Mouse (Mus musculus) heart, embryonic 12.5 days (tissue): ENCODE results near the gene Arhgap30. TPM values are rescaled to one million over a fixed set of nuclear protein-coding genes. Genes with fewer than 3 reads are reported as not detected.
A peak's percentile ranks its signal among the peaks of the same experiment; 100 is the strongest.

Experiments used
- ATAC-seq: fragments of 200-750 bp; cut with Nextera tagmentation; 2 replicates; pipeline ENCODE4 v1.8.0; 2017; ENCODE audit warnings: moderate TSS enrichment, moderate library complexity; ENCODE audit not compliant: insufficient number of reproducible peaks, low FRiP score
- H3K27ac ChIP-seq: fragments of 300-500 bp; sonication (generic); 2 replicates; pipeline ENCODE4 v1.5.1; 2016; ENCODE audit warnings: mild to moderate bottlenecking, moderate library complexity; ENCODE audit not compliant: poor library complexity, severe bottlenecking
- H3K27me3 ChIP-seq: fragments of 300-500 bp; sonication (generic); replicated peaks from 2 replicates; pipeline ENCODE4 v1.6.1; 2016; ENCODE audit warnings: mild to moderate bottlenecking, moderate library complexity
- H3K36me3 ChIP-seq: fragments of 300-500 bp; sonication (generic); 2 replicates; pipeline ENCODE4 v1.6.1; 2016; ENCODE audit warnings: mild to moderate bottlenecking, moderate library complexity
- H3K4me1 ChIP-seq: fragments of 300-500 bp; sonication (generic); replicated peaks from 2 replicates; pipeline ENCODE4 v1.6.1; 2016; ENCODE audit warnings: mild to moderate bottlenecking
- H3K4me2 ChIP-seq: fragments of 300-500 bp; sonication (generic); 2 replicates; pipeline ENCODE4 v1.6.1; 2016; ENCODE audit warnings: mild to moderate bottlenecking, moderate library complexity
- H3K4me3 ChIP-seq: fragments of 300-500 bp; sonication (generic); 2 replicates; pipeline ENCODE4 v1.5.1; 2016; ENCODE audit warnings: mild to moderate bottlenecking
- H3K9ac ChIP-seq: fragments of 300-500 bp; sonication (generic); 2 replicates; pipeline ENCODE4 v1.6.1; 2016; ENCODE audit warnings: mild to moderate bottlenecking, moderate library complexity
- H3K9me3 ChIP-seq: fragments of 300-500 bp; sonication (generic); replicated peaks from 2 replicates; pipeline ENCODE4 v1.6.1; 2016; ENCODE audit warnings: mild to moderate bottlenecking, moderate library complexity
- WGBS: fragments of 180-500 bp; shearing (Covaris S2); methylation state at CpG from one replicate; pipeline ENCODE4 v1.1.7; 2016; 5-methylcytosine and 5-hydroxymethylcytosine counted together
- polyA plus RNA-seq: library from polyadenylated mRNA; unstranded; fragments of >200 nt; fragmentation: Nextera tagmentation; extraction: Ambion mirVana; gene quantifications from 2 replicates; pipeline ENCODE4 v1.2.1, GENCODE M21; 2016

The Arhgap30 gene
- polyA plus RNA-seq, 1 experiment from 2014 or later, result 0.68 TPM

- Histone ChIP-seq H3K4me3 (peak overlapping the region; percentile 83), H3K4me1 (peaks cover 17% of the 10 kb centered on the region), H3K9me3 (no peaks in the 10 kb centered on the region), H3K9ac (peak overlapping the region; percentile 95), H3K27ac (peak overlapping the region; percentile 85), H3K4me2 (peak overlapping the region; percentile 77), H3K27me3 (peaks cover 18% of the 10 kb centered on the region; the same call in 1 of the 2 replicates), H3K36me3 (peaks cover 16% of the 10 kb centered on the region)
- 0% methylated on average over 38 of the region's 39 CpGs for WGBS
- ATAC-seq, result peak; percentile 67
These were observed 22.8 kb downstream of the Arhgap30 start for GRCm38 (mm10) chr1:171411492-171411941.

DNA sequence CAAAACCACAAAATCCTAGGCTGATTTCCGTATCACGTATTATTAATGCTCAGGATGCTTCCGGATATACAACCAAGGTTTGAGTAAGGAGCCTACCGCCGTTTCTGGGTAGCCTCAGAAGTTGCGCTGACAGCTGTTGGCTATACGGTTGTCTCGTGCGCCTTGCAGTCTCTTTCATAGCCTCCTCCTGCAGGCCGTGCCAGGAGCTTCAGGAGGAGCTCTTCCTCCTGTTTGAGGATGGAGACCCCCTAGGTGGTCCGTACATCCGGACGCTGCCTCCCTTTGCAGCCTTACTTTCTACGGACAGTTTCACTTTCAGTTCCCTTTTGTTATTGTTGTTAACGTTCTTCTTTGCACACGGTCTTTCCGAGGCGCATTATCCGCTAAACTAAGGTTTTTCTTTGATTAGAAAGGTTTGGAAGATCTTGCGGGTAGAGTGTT lies 23.3 kb downstream of the Arhgap30 start:
- peak overlapping the region; percentile 95 for H3K9ac ChIP-seq
- H3K4me2 ChIP-seq, result peak overlapping the region; percentile 77
- H3K27me3 ChIP-seq, result peaks cover 18% of the 10 kb centered on the region; the same call in 1 of the 2 replicates
- peak overlapping the region; percentile 83 for H3K4me3 ChIP-seq
- peak; percentile 24; the same call in 1 of the 2 replicates for ATAC-seq
- H3K4me1 ChIP-seq, result peaks cover 17% of the 10 kb centered on the region
- no peaks in the 10 kb centered on the region for H3K9me3 ChIP-seq
- peaks cover 21% of the 10 kb centered on the region for H3K36me3 ChIP-seq
- 2% methylated on average over 20 of the region's 20 CpGs for WGBS
- peak overlapping the region; percentile 85 for H3K27ac ChIP-seq

DNA sequence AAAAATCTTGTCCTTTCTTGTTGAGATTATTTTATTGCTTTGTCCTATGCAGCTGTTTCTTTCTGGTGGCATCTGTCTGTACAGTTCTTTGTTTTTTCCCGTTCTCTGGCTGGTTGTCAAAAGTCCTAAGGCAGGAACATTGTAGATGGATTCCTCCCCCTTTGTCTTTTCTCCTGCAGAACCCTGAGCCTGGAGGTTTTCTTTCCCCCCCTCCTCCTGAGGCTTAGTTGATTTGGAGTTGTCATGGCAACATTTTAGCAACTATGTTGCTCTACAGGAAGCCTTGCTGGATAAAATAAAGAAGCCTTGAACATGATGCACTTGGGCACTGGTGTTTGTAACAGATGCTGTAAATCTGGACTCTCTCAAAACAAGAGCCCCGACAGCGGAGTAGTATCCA lies 23.7 kb downstream of the Arhgap30 start:
- Histone ChIP-seq H3K27ac (peak overlapping the region; percentile 85), H3K27me3 (peaks cover 16% of the 10 kb centered on the region; the same call in 1 of the 2 replicates), H3K9ac (peak overlapping the region; percentile 95), H3K4me1 (peaks cover 17% of the 10 kb centered on the region), H3K9me3 (no peaks in the 10 kb centered on the region), H3K4me2 (peak overlapping the region; percentile 77), H3K4me3 (peak overlapping the region; percentile 83), H3K36me3 (peaks cover 26% of the 10 kb centered on the region)
- 58% methylated on average over 3 of the region's 3 CpGs for WGBS
- ATAC-seq, result no peak

- WGBS, result 72% methylated on average over 8 of the region's 8 CpGs
- Histone ChIP-seq H3K4me1 (peaks cover 17% of the 10 kb centered on the region), H3K27me3 (peaks cover 6% of the 10 kb centered on the region; the same call in 1 of the 2 replicates), H3K9me3 (no peaks in the 10 kb centered on the region), H3K4me2 (no peak overlapping the region), H3K36me3 (peaks cover 36% of the 10 kb centered on the region), H3K9ac (no peak overlapping the region), H3K27ac (no peak overlapping the region), H3K4me3 (no peak overlapping the region)
- ATAC-seq, result no peak
These were observed 24.9 kb downstream of the Arhgap30 start for GRCm38 (mm10) chr1:171413608-171414007.

- H3K9me3 ChIP-seq, result no peaks in the 10 kb centered on the region
- H3K27me3 ChIP-seq, result no peaks in the 10 kb centered on the region
- H3K4me1 ChIP-seq, result peaks cover 16% of the 10 kb centered on the region
- H3K9ac ChIP-seq, result no peak within 1 kb of the TSS
- no peak within 1 kb of the TSS for H3K4me3 ChIP-seq
- H3K4me2 ChIP-seq, result no peak within 1 kb of the TSS
- 87% methylated on average over 5 of the region's 5 CpGs for WGBS
- no peak within 1 kb of the TSS for H3K27ac ChIP-seq
- H3K36me3 ChIP-seq, result peaks cover 62% of the 10 kb centered on the region
- ATAC-seq, result no peak
These were observed 29.9 kb downstream of the Arhgap30 start, which contains the start of gene Tstd1 for GRCm38 (mm10) chr1:171418660-171419059. Tstd1 (plus strand) TSS chr1:171418872.

- Histone ChIP-seq H3K9ac (no peak overlapping the region), H3K9me3 (no peaks in the 10 kb centered on the region), H3K4me3 (no peak overlapping the region), H3K36me3 (peaks cover 62% of the 10 kb centered on the region), H3K4me1 (peaks cover 12% of the 10 kb centered on the region), H3K4me2 (no peak overlapping the region), H3K27ac (no peak overlapping the region), H3K27me3 (no peaks in the 10 kb centered on the region)
- WGBS, result 81% methylated on average over 12 of the region's 12 CpGs
- ATAC-seq, result no peak
These were observed 30.6 kb downstream of the Arhgap30 start for GRCm38 (mm10) chr1:171419291-171419882.

GRCm38 (mm10) chr1:171419905-171420304 lies 31.2 kb downstream of the Arhgap30 start:
- 83% methylated on average over 5 of the region's 5 CpGs for WGBS
- Histone ChIP-seq H3K36me3 (peaks cover 62% of the 10 kb centered on the region), H3K4me2 (no peak overlapping the region), H3K27ac (no peak overlapping the region), H3K9ac (no peak overlapping the region), H3K4me3 (no peak overlapping the region), H3K9me3 (no peaks in the 10 kb centered on the region), H3K4me1 (peaks cover 18% of the 10 kb centered on the region), H3K27me3 (no peaks in the 10 kb centered on the region)
- ATAC-seq, result no peak

- Histone ChIP-seq H3K4me3 (no peak overlapping the region), H3K27me3 (no peaks in the 10 kb centered on the region), H3K27ac (peak overlapping the region; percentile 28; the same call in 1 of the 2 replicates), H3K4me2 (no peak overlapping the region), H3K36me3 (peaks cover 38% of the 10 kb centered on the region), H3K4me1 (peaks cover 23% of the 10 kb centered on the region), H3K9me3 (no peaks in the 10 kb centered on the region), H3K9ac (no peak overlapping the region)
- 67% methylated on average over 8 of the region's 8 CpGs for WGBS
- ATAC-seq, result no peak
These were observed 33.8 kb downstream of the Arhgap30 start for GRCm38 (mm10) chr1:171422504-171423095.

DNA sequence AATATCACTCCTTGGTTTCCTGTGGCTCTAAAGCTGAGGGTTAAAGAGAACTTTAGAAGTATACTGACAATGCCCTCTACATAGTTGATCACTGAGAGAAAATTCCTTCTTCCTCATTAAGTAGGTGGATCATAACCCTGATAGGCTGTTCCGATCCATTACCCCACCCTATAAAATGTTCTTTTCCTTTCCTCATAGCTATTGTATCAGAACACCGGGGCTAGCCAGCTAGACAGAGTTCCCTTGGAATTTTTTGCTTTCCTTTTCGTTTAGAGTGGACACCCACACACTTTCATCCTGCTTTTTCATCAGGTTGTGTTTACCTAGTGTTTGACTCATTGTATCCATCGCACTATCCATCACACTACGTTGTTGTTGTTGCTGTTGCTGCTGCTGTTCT lies 35.9 kb downstream of the Arhgap30 start:
- no peak overlapping the region for H3K9ac ChIP-seq
- no peak overlapping the region for H3K4me3 ChIP-seq
- H3K36me3 ChIP-seq, result peaks cover 18% of the 10 kb centered on the region
- H3K4me2 ChIP-seq, result 0 out of 2 replicates have a peak overlapping the region, but pooled peaks have one; percentile 21
- no peak for ATAC-seq
- H3K27ac ChIP-seq, result peak overlapping the region; percentile 22
- peaks cover 7% of the 10 kb centered on the region; the same call in 1 of the 2 replicates for H3K9me3 ChIP-seq
- H3K4me1 ChIP-seq, result peaks cover 23% of the 10 kb centered on the region
- 34% methylated on average over 5 of the region's 5 CpGs for WGBS
- no peaks in the 10 kb centered on the region for H3K27me3 ChIP-seq

DNA sequence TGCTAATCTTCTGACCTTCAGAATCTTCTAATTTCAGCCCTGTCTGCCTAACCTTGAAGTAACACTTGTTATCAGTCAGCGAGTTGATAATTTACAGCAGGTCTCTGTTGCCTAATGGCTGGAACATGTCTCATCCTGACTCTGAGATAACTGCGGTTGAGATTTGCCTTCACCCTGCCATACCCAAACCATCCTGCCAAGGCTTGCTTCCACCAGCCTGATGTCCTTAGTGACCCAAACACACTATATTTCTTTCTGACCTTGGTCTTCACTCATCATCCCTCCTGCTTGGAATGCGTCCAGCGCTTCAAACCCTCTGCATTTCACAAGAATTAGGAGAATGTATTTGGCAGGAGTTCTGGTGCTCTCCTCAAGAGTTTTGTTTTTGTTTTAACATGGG lies 36.4 kb downstream of the Arhgap30 start:
- peaks cover 13% of the 10 kb centered on the region for H3K36me3 ChIP-seq
- no peak for ATAC-seq
- H3K27me3 ChIP-seq, result no peaks in the 10 kb centered on the region
- H3K9ac ChIP-seq, result no peak overlapping the region
- H3K4me1 ChIP-seq, result peaks cover 23% of the 10 kb centered on the region
- H3K4me2 ChIP-seq, result peak overlapping the region; percentile 21; the same call in 1 of the 2 replicates
- peak overlapping the region; percentile 22 for H3K27ac ChIP-seq
- H3K9me3 ChIP-seq, result peaks cover 7% of the 10 kb centered on the region; the same call in 1 of the 2 replicates
- H3K4me3 ChIP-seq, result no peak overlapping the region
- WGBS, result 27% methylated on average over 4 of the region's 4 CpGs

DNA sequence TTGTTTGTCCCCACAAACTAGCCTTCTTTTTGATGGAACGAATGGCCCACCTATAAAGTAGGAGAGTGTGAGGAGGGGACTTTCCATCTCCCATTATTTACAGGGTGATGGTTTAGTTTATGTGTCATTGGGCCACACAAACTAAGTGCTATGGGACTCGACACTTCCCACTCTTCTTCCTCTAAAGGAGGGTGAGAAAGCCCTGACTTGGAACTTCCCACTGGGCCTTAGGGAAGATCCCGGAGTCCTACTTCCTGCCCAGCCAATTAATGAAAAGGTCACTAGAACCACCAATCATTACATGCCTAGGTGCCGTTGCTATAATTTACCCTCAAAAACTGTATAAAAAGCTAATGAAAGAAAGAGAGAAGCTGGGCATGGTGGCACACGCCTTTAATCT lies 43.4 kb downstream of the Arhgap30 start:
- H3K4me2 ChIP-seq, result no peak overlapping the region
- H3K27me3 ChIP-seq, result no peaks in the 10 kb centered on the region

More for the DNA sequence above, 43.4 kb downstream of the Arhgap30 start:
- Histone ChIP-seq H3K9me3 (peaks cover 7% of the 10 kb centered on the region; the same call in 1 of the 2 replicates), H3K9ac (no peak overlapping the region), H3K4me1 (0 out of 2 replicates have a peak, but pooled peaks cover 2% of the 10 kb centered on the region), H3K4me3 (no peak overlapping the region), H3K27ac (no peak overlapping the region), H3K36me3 (no peaks in the 10 kb centered on the region)
- ATAC-seq, result no peak
- WGBS, result 78% methylated on average over 5 of the region's 5 CpGs
